Mouse (Mus musculus) 3134 (cell line): ENCODE measurements around the gene Tlr5.

Experiments used
- DNase-seq: peaks from one replicate; pipeline ENCODE4 v3.0.0-alpha.2; 2011; ENCODE audit warnings: low spot score; ENCODE audit not compliant: insufficient read length; ENCODE audit errors: extremely low read depth

Gene Tlr5

DNA sequence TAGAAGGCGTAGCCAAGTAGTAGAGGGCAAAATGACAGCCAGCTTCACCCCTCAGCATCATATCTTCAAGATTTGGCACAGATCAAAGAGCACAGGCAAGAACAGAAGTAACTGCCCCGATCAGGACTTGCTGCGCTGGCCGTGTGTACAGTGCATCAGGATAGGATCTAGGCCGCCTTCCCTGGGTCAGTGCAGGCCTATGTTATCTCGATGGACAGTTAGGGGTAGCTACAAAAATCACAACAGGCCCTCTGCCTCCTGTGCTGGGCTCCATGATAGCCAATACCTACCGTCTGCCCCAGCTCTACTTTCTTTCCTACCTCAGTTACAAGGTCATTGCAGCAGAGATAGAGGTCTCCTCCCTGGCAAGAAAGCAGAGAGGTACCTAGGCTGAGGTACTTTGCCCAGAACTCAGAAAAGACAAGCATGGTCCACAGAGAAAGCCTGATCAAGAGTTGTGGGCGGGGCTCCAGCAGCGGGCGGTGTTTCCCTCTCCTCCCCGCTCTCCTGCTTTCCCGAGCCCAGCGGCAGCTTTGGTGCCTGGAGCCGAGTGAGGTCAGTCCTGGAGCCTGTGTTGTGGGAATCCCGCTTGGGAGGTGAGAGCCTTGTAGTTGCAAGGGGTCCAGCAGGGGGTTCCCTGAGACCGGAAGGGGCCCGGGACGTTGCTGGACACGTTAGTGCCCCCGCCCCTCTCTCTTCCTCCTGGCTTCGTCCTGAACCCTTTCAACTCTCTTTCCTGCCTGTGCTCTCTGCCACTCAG lies at the start of gene Tlr5:
Gene Tlr5, plus strand, starts transcription at position 502 of the 760 bp plus-strand sequence.
- DNase-seq = peak; percentile 82

GRCm38 (mm10) chr1:182905669-182906068 lies 48.9 kb upstream of the Tlr5 start:
- DNase-seq = no peak

DNA sequence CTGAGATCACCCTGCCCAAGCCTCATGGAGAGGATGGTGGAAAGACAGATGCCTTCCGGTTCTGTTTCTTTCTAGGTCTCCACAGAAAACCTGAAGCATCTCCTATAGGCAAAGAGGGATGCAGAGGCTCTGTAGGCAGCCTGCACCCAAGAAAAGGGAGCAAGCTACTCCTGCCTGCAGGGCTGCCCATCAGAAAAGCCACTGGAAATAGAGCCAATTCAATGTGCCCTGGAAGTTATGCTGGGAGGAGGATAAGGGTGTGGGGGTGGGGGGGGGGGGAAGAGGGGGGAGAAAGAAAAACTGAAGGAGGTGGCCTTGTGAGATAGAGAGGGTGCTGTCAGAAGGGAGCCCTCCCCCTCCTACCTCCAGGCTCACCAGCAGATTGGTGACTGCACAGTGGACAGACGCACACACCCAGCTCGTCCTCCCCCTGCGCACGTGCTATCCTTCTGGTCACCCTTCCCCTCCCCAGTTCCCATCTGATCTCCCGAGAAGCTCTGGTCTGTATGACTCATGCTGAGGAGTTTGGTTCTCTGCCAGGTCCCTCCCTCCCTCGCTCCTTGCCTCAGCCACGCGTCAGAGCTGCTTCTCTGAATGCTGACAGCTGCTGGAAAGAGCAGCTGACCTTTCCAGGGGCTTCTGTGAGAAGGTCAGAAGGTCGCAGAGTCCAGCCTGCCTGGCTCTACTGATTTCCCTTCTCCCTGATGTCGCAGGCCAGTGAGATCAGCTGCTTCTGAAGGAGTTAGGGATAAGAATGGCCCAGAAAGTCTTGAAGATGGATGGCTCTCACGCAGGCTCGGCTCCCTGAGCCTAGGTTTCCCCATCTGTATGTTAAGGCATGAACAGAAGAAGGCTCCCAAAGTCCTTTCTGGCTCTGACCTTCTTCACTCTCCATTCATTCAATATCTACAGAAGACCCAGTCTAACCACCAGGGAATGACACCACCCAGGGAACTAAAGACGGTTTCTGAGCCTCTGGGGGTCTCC lies 46.2 kb upstream of the Tlr5 start:
- DNase-seq = peak; percentile 90

DNA sequence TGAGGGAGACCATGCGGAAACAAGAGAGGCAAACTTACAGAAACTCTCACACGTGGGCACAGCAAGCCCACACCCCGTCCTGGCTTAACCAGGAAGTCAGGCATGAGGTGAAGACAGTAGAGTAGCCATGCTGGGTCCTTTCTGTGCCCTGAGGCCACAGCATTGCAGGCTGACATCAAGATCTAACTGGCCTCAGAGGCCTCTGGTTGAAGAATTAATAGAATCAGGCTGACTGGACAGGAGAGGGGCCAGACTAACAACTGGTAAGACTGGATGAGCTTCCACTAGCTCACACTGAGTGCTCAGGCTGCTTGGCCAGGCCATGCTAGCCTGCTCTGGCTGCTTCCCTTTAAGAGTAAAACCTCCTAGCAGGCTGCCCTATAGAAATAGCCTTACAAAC lies 45.5 kb upstream of the Tlr5 start:
- no peak for DNase-seq

- DNase-seq = no peak
Measured at GRCm38 (mm10) chr1:182909596-182909995, 45.0 kb upstream of the Tlr5 start.

GRCm38 (mm10) chr1:182912591-182912990 lies 42.0 kb upstream of the Tlr5 start:
- no peak for DNase-seq

GRCm38 (mm10) chr1:182914121-182914908 lies 40.3 kb upstream of the Tlr5 start:
- no peak for DNase-seq

GRCm38 (mm10) chr1:182916166-182916565 lies 38.4 kb upstream of the Tlr5 start:
- DNase-seq = no peak

- DNase-seq = no peak
Measured at GRCm38 (mm10) chr1:182918718-182919346, 35.8 kb upstream of the Tlr5 start.

GRCm38 (mm10) chr1:182922824-182923223 lies 31.8 kb upstream of the Tlr5 start:
- DNase-seq = no peak

GRCm38 (mm10) chr1:182926465-182926864 lies 28.1 kb upstream of the Tlr5 start:
- DNase-seq = no peak

- DNase-seq = no peak
Measured at GRCm38 (mm10) chr1:182927878-182928851, 26.4 kb upstream of the Tlr5 start.

DNA sequence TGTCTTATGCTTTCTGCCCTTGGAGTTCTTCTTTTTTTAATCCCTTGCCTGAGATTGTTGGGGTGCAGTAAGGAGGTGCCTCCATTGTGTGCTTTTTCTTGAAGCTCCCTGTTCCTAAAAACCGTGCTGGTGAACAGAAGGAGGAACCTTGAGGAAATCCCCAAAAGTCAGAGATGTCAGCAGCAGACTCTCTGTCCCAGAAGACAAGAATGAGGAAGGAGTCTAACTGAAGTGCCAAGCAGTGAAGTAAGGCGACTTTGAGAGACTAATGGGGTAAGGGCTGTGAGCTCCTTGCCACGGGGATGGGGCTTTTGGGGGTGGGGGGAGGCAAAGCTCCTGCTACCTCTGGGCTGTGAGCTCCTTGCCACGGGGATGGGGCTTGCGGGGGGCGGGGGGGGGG lies 19.1 kb upstream of the Tlr5 start:
- DNase-seq = no peak

DNA sequence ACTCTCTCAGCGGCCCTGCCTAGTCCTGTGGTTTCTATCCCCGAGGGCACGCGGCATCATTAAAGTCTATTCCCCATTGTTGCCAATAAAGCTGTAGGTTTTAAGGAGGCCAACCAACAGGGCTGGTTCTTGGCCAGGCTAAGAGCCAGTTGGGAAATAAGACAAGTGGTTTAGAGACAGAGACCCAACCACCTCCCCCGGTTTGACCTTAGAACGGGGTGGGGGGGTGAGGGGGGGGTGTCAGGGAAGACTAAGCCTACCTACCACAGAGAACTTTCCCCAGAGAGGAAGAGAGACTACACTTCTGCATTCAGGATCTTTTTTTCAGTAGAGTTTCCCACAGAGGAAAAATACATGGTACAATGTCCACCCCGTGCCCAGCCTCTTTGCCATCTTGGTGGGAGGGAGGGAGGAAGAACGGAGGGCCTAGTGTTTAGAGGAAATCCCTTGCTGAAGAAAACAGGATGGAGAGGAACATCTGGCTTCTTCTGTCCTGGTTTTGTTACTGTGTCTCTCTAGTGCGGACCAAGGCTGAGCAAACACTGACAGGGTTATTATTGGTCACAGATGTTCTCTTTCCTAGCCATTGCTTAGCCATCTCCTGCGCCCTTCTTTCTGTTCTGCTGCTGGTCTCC lies 17.0 kb upstream of the Tlr5 start:
- DNase-seq = no peak

- DNase-seq = no peak
Measured at GRCm38 (mm10) chr1:182941921-182942320, 12.7 kb upstream of the Tlr5 start.

DNA sequence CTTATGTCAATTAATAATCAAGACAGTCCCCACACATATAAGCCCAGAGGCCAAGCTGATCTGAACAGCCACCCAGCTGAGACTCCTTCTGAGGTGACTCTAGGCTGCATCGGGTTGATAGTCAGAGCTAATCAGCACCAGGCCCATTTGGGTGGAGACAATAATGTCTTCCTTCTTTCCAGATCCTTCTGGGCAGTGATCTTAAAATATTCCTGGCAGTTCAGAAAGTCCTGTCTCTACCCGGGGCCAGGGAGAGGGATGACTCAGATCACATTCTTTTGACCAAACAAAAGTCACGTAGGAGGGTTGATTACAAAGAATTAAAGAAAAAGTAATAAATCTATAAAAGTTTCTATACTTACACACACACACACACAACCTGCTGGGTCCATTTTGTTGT lies 10.7 kb upstream of the Tlr5 start:
- no peak for DNase-seq

DNA sequence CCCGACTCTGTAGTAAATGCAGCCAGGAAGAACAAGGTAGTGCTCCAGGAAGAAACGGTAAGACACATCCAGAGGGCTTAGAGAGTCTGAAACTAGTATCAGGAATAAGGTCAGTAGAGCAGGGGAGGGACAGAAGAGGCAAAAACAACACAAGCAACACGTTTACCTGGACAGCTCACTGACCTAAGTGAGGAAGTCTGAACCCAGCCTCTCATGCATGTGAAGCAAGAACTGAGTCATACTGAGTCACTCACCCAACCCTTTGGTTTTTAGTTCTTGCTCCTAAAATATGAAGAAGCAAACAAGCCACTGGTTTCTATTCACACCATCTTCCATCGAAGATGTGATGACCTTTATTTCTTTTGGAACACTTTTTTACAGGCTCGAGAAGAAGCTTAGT lies 9.9 kb upstream of the Tlr5 start:
- DNase-seq = peak; percentile 48

DNA sequence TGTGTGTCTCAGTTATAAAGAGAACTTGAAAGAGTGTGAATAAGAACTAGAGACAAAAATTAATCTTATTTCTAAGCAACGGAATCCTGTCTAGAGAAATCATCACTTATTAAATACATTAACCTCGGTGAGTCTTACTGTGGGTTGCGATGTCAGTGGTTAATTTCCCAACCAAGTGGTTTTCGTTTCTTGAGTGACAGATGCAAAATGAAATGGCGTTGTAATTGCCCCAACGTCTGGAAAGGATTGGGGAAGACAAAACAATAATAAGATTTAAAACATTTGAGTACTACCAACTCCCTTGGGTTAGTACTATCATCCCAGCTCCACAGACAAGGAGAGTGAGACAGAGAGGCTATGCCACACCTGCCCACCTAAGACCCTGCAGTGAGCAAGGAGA lies 9.0 kb upstream of the Tlr5 start:
- DNase-seq = no peak

DNA sequence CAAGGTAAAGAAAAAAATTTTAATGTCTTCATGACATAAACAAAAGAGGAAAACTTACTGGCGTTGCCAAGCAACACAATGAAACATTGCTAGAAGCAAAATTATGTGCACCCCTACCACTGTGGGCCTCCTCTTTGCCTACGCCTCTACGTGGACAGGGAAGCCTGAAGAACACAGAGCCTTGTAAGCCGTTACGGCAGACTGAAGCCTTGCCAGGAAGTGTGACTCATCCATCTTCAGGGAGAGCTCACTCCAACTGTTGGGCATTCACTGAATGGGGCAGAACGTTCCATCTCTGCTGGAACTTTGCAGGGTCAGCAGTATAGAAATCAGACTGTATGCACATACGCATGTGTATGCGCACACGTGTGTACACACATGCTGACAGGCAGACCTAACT lies 3.3 kb upstream of the Tlr5 start:
- DNase-seq = peak; percentile 43
